Mouse (Mus musculus) limb, embryonic 10.5 days (tissue): ENCODE data around the gene Dnm3. TPM values are rescaled to one million over a fixed set of nuclear protein-coding genes. Genes with fewer than 3 reads are reported as not detected.

Experiments
- microRNA counts: library from miRNA; unstranded; fragments of <30 nt; microRNA quantifications from one replicate; lab custom pipeline; 2017
- microRNA-seq: library from miRNA; unstranded; fragments of <30 nt; microRNA quantifications from one replicate; pipeline ENCODE4, GENCODE M21; 2017
- polyA plus RNA-seq: library from polyadenylated mRNA; unstranded; fragments of >200 nt; fragmentation: Nextera tagmentation; extraction: Ambion mirVana; gene quantifications from 2 replicates; pipeline ENCODE4 v1.2.1, GENCODE M21; 2016

Gene Dnm3
- polyA plus RNA-seq, 1 experiment from 2014 or later, result 11.6 TPM

MicroRNA genes within 50 kb of the gene (microRNA counts, 519-probe panel; counts per million panel counts)
- microRNA mmu-miR-199a-3p (lab: Ali Mortazavi, UCI), result 9,197 counts per million, percentile 100 among the panel's probes with 10 or more counts
- 8,308 counts per million, percentile 99 among the panel's probes with 10 or more counts for microRNA mmu-miR-199a-5p (lab: Ali Mortazavi, UCI)
- microRNA mmu-miR-214 (lab: Ali Mortazavi, UCI), result 5,103 counts per million, percentile 87 among the panel's probes with 10 or more counts

Small RNA genes within 50 kb of the gene (microRNA-seq; reads per million reads assigned to microRNA genes)
- gene Mir199a-2 (344 reads per million, percentile 64 among the genes with 10 or more reads in this experiment), gene Mir214 (17,416 reads per million, percentile 97 among the genes with 10 or more reads in this experiment)

Other genes with a start within 250 kb of the Dnm3 start
- 35.0 and 37.0 TPM in 2 replicates for gene Mettl13, start 70.5 kb upstream of the Dnm3 start, polyA plus RNA-seq
- 46.1 and 50.7 TPM in 2 replicates for gene Vamp4, start 92.5 kb upstream of the Dnm3 start, polyA plus RNA-seq
- not detected in 2 replicates for gene Myoc, start 161.1 kb upstream of the Dnm3 start, polyA plus RNA-seq
- gene Myocos, start 180.2 kb upstream of the Dnm3 start, polyA plus RNA-seq, result not detected in 2 replicates